ENCODE assay signal across 24 mouse cellular contexts in genomic region chr1:51094713-51095112, GRCm38 (mm10).
"Had no signal": no experiment of that assay in that cellular context is flagged by ENCODE, and none has a peak within 500 bp of the region (broad histone marks: within the 10 kb centered on the region; RNA-seq: fewer than 3 reads in every experiment).

No protein-coding gene starts in this region.

- H3K4me2 ChIP-seq: limb, embryonic 12.5 days; limb, embryonic 15.5 days; liver, embryonic 11.5 days; lung, embryonic 15.5 days; midbrain, embryonic 13.5 days; neural tube, embryonic 13.5 days; stomach, embryonic 15.5 days had no signal

- H3K4me3 ChIP-seq: limb, embryonic 12.5 days; limb, embryonic 15.5 days; lung, embryonic 15.5 days; megakaryocyte, embryonic 14.5 days; midbrain, embryonic 10.5 days; midbrain, embryonic 13.5 days; myocyte; neural tube, embryonic 13.5 days; stomach, embryonic 15.5 days had no signal

- H3K27me3 ChIP-seq: limb, embryonic 12.5 days; limb, embryonic 15.5 days; lung, embryonic 15.5 days; megakaryocyte, embryonic 14.5 days; midbrain, embryonic 13.5 days; neural tube, embryonic 13.5 days; stomach, embryonic 15.5 days had no signal

- ATAC-seq: liver, postnatal 0 days; midbrain, embryonic 13.5 days; midbrain, embryonic 16.5 days had no signal

- DNase-seq: kidney, adult 11 months; kidney, adult 9 months; kidney, postnatal 14 days; kidney, postnatal 4 days; left cerebral cortex, postnatal 4 days; liver, postnatal 0 days; lung, postnatal 14 days; right cerebral cortex, adult 18-20 months; right cerebral cortex, postnatal 25 days; spleen, adult 18-20 months; thymus, adult 18-20 months; thymus, postnatal 36 days had no signal

- H3K9me3 ChIP-seq: limb, embryonic 12.5 days; limb, embryonic 15.5 days; lung, embryonic 15.5 days; megakaryocyte, embryonic 14.5 days; midbrain, embryonic 10.5 days; midbrain, embryonic 13.5 days; neural tube, embryonic 13.5 days; stomach, embryonic 15.5 days had no signal

- H3K9ac ChIP-seq: limb, embryonic 12.5 days; limb, embryonic 15.5 days; liver, embryonic 14.5 days; liver, postnatal 0 days; lung, embryonic 15.5 days; midbrain, embryonic 13.5 days; neural tube, embryonic 13.5 days; stomach, embryonic 15.5 days had no signal

- H3K36me3 ChIP-seq: limb, embryonic 12.5 days; limb, embryonic 15.5 days; lung, embryonic 15.5 days; midbrain, embryonic 10.5 days; midbrain, embryonic 13.5 days; neural tube, embryonic 13.5 days; stomach, embryonic 15.5 days had no signal

- H3K4me1 ChIP-seq: limb, embryonic 15.5 days; megakaryocyte, embryonic 14.5 days; stomach, embryonic 15.5 days had no signal

- H3K27ac ChIP-seq: limb, embryonic 12.5 days; limb, embryonic 15.5 days; liver, embryonic 14.5 days; lung, embryonic 15.5 days; midbrain, embryonic 10.5 days; midbrain, embryonic 13.5 days; neural tube, embryonic 13.5 days; stomach, embryonic 15.5 days had no signal
